ENCODE assay signal across 8 mouse cellular contexts in genomic region chr4:155320281-155321244, GRCm38 (mm10). TPM values are rescaled to one million over a fixed set of nuclear protein-coding genes. Genes with fewer than 3 reads are reported as not detected.
A peak's percentile ranks its signal among the peaks of the same experiment; 100 is the strongest.
DNase-seq lines count a peak whose midpoint lies in the region; ATAC-seq and TF ChIP-seq lines count a peak whose summit lies in the region.

No protein-coding gene starts in this region.

- H3K27ac ChIP-seq in hindbrain, embryonic 16.5 days (ENCODE audit: low read depth, low read length), result peak overlapping the region; percentile 37; the same call in 1 of the 2 replicates
- no peak overlapping the region for H3K27ac ChIP-seq in olfactory bulb, adult 2 months (ENCODE audit: insufficient read depth, low read depth, low read length)

- peak overlapping the region; percentile 32; the same call in 1 of the 2 replicates for H3K4me2 ChIP-seq in hindbrain, embryonic 16.5 days (ENCODE audit: low read length)

- H3K4me1 ChIP-seq in hindbrain, embryonic 16.5 days (ENCODE audit: control insufficient read depth, insufficient read depth, low read depth, low read length), result peaks cover 9% of the 10 kb centered on the region; the same call in 1 of the 2 replicates
- 0 out of 2 replicates have a peak, but pooled peaks cover 4% of the 10 kb centered on the region for H3K4me1 ChIP-seq in lung, adult 2 months (ENCODE audit: control insufficient read depth, insufficient read depth, low read length)
- peaks cover 31% of the 10 kb centered on the region for H3K4me1 ChIP-seq in olfactory bulb, adult 2 months (ENCODE audit: control insufficient read depth, insufficient read depth, low read length)

- no peaks in the 10 kb centered on the region for H3K9me3 ChIP-seq in hindbrain, embryonic 16.5 days (ENCODE audit: control insufficient read depth, low read length)

- H3K36me3 ChIP-seq in hindbrain, embryonic 16.5 days (ENCODE audit: control insufficient read depth, insufficient read depth, low read length), result no peaks in the 10 kb centered on the region

- peak; percentile 81 for ATAC-seq in hindbrain, embryonic 16.5 days

- 46% methylated on average over 15 of the region's 15 CpGs for WGBS in hindbrain, embryonic 16.5 days
- WGBS in lung, adult 2 months, result 51% methylated on average over 15 of the region's 15 CpGs
- WGBS in olfactory bulb, adult 2 months, result 49% methylated on average over 15 of the region's 15 CpGs

- peak overlapping the region; percentile 47; the same call in 1 of the 2 replicates for H3K9ac ChIP-seq in hindbrain, embryonic 16.5 days (ENCODE audit: low read depth, low read length)

- H3K27me3 ChIP-seq in hindbrain, embryonic 16.5 days (replicated peaks; ENCODE audit: control insufficient read depth, insufficient read depth, low read length), result no peaks in the 10 kb centered on the region

- TF ChIP-seq CTCF in lung, adult 2 months (IDR thresholded peaks at IDR 0.05; ENCODE audit: insufficient read depth, low read length), result peak; percentile 75
- peak; percentile 65; the same call in 1 of the 2 replicates for TF ChIP-seq CTCF in olfactory bulb, adult 2 months (IDR thresholded peaks at IDR 0.05; ENCODE audit: insufficient read depth, low read depth, low read length)

- no peak for TF ChIP-seq POLR2A in lung, adult 2 months (IDR thresholded peaks at IDR 0.05; ENCODE audit: borderline replicate concordance, extremely low read depth, low read depth, low read length)
- TF ChIP-seq POLR2A in olfactory bulb, adult 2 months (IDR thresholded peaks at IDR 0.05; ENCODE audit: insufficient read depth, low read depth, low read length), result no peak

- peak; percentile 14 for DNase-seq in ovary, postnatal 14 days (ENCODE audit: low spot score)
- DNase-seq in ovary, adult 18-20 months (ENCODE audit: low spot score), result no peak
- peak; percentile 46 for DNase-seq in adrenal gland, adult 2 months
- peak; percentile 73 for DNase-seq in embryo, embryonic 9.5 days (ENCODE audit: extremely low spot score)
- DNase-seq in lung, adult 2 months, result peak; percentile 51
- no peak for DNase-seq in frontal cortex, postnatal 25 days (ENCODE audit: low spot score in 2 of 2)

- H3K4me3 ChIP-seq in hindbrain, embryonic 16.5 days (ENCODE audit: low read length), result no peak overlapping the region
- H3K4me3 ChIP-seq in lung, adult 2 months (replicated peaks; ENCODE audit: extremely low read depth, low read depth, low read length), result no peak overlapping the region
- no peak overlapping the region for H3K4me3 ChIP-seq in olfactory bulb, adult 2 months (ENCODE audit: insufficient read depth, low read depth, low read length)

RNA-seq across cellular contexts. Expression of gene Prkcz, which starts 40.6 kb away (rescaled TPM):
- 1 to 10 TPM; 4.7 to 6.0 TPM for total RNA-seq in adrenal gland, adult 2 months (2021)
- polyA plus RNA-seq in adrenal gland, adult 2 months (2012; rRNA removed), result 2.5 and 4.0 TPM in 2 replicates
- 93.2 and 93.9 TPM in 2 replicates for polyA plus RNA-seq in hindbrain, embryonic 16.5 days (2015; fragmentation: Nextera tagmentation; extraction: Ambion mirVana)
- 33.1 and 38.1 TPM in 2 replicates for polyA plus RNA-seq in lung, adult 2 months (2012; rRNA removed)
- not detected in 2 replicates for polyA plus RNA-seq in olfactory bulb, adult 2 months (2012; ENCODE audit: insufficient read depth, insufficient read length, low replicate concordance, missing spikeins)

Comparison
In these comparisons a context has a peak if more than half of its experiments do, and no peak if none do; other contexts are left out.
1. DNase-seq: peak in ovary, postnatal 14 days (single experiment), adrenal gland, adult 2 months (single experiment), embryo, embryonic 9.5 days (single experiment) and lung, adult 2 months (single experiment); none in ovary, adult 18-20 months (single experiment) and frontal cortex, postnatal 25 days (0 of 2).